Mouse (Mus musculus): ENCODE results near the gene Cyp2f2.

Gene Cyp2f2

GRCm38 (mm10) chr7:27179217-27179918 lies 59.7 kb downstream of the Cyp2f2 start:
- no peak for DNase-seq

DNA sequence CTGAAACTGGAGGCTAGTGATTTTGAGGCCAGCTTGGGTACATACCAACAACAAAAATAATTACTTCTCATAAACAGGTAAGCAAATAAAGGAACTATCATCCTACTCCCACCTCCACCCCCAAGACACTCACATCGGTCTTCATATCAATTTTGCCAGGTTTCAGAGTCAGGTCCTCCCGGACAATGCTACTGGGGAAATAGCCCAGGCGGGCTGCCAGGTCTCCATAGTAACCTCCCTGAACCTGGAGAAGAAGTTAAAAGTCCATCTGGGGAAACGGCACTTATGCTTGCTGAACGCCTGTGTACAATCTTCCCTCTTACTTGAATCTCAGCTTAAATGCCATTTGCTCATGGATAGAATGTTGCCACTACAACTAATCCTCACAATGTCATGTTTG lies 60.3 kb downstream of the Cyp2f2 start:
- DNase-seq = peak in 1 of 2 experiments; percentile 54

DNA sequence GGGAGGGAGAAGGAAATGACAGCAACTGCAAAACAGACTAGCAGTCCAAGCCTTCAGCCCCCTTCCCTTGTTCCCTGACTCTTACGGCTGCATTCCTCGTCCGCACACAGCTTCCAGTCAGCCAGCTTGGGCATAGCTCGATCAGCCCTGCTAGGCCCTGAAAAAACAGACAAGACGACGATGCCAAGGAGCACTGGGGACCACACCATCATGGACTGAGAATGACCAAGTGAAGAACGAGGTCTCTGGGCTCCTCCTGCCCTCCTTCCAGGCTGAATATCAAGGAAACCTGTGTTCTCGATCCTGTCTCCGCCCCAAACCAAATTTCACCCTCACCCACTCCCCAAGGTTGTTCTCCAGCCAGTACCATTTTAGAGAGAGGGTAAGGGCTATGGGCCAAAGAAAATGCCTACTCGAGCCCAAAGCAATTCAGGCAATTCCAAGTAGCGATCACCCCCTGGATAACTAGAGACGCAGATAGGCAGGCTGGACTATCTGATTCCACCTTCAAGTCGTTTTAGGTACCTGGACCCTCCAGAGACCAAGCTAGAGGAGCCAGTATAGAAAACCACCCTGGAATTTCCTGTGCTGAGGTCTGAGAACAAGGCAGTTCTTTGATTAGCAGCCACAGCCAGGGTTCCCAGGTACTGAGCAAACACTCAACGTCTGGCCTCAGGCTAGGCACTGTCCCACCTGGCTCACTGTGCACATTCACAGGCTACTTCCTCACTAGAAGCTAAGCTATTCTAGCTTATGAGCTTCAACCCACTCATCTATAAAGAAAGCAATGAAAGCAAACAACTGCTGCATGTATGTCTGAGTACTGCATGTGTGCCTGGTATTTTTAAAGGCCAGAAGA lies 61.4 kb downstream of the Cyp2f2 start, which contains the start of the genes Gm21983 and Mia:
TSS of gene Gm21983 (minus strand) at position 250 of the 859 bp plus-strand sequence.
TSS of gene Mia (minus strand) at position 321 of the 859 bp plus-strand sequence.
- DNase-seq = no peak

DNA sequence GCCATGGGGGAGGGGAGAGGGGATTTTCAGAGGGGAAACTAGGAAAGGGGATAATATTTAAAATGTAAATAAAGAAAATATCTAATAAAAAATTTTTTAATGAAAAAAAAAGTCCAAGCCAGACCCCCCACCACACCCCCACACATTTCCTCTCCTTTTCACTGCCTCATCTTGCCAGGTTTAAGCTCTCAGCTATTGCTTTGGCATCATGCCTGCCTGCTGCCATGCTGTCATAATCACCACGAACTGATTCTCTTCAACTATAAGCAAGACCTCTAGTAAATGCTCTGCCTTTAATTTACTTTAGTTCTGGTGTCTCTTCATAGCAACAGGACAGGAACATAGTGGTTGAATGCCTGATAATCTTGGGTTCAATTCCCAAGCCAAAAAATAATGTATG lies 62.8 kb downstream of the Cyp2f2 start:
- DNase-seq = no peak
